Mouse (Mus musculus) lung, adult 18-20 months (tissue): ENCODE results near the gene Hmgb1.

ENCODE experiments used
- DNase-seq, 2 experiments: peaks; one replicate each; pipeline ENCODE4 v3.0.0; 2022; ENCODE audit warnings: mixed read lengths in 2 of 2

The Hmgb1 gene

DNA sequence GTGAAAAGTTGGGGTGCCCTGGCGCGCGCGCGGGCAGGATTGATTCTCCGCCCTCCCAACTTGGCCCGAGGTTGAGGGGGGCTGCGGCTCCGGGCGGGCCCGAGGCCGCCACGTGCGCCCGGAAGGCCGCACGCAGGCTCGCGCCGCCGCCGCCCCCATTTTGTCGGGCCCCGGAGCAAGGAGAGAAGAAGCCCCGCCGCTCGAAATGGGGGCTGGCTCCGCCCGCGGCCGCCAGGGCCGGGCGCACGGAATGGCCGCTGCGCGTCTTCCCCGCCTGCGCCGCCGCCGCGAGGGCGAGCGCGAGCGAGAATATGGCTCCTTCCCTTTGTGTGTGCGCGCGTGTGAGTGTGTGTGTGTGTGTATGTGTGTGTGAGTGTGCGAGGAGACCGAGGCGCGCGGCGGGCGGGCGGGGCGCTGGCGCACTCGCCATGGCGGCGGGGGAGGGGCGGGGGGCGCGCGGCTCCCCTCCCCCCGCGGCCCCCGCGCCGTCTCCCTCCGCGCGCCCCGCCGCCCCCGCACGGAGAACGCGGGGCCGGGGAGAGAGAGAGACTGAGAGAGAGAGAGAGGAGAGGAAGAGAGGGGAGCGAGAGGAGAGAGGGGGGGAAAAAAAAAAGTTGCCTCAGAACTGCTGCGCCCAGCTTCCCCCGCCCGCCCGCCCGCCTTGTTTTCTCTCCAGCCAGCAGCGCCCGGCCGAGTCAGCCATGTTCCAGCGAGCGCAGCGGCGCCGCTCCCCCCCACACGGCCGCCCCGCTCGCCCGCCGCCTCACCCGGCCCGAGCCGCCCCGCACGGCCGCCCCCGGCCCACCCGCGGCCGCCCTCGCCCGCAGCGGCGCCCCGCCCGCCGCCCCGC is 132.5 kb downstream of the Hmgb1 start:
- DNase-seq = peak; percentile 83 to 85

DNA sequence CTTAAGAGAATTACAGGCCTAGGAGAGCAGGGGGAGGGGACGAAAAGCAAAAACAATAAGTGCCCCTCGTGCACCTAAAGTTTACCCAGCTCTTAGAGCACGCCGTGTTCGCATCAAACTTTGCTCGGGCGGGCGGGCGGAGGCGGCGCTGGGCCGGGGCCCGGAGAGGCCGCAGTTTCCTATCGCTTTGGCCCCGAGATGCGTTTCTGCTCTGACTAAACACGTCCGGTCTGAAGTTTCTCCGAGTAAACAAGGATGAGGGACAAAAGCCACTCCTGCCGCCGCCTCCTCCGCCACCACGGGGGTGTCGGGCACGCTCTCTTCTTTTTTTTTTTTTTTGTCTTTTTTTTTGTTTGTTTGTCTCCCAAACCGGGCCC is 133.1 kb downstream of the Hmgb1 start:
- peak; percentile 67 to 74 for DNase-seq

DNA sequence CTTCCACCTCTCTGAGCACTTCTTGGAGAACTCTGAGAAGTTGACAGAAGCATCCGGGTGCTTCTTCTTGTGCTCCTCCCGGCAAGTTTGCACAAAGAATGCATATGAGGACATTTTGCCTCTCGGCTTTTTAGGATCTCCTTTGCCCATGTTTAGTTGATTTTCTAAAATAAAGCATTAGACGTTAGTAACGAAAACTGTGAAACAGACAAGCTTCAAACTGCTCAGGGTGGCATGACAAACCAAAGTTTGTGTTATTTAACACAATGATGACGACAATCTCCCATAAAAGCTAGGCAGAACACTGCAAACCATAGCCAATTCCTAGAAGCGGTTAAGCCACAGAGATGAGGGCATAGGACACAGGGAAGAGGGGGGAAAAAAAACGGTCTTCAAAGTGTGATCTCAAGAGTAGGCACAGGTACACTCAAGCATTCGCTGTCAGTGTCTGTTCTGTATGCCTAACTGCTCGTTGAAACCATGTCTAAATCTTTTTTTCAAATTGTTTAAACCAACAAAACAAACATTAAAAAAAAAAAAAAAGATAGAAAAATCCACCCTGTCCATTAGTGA is 133.6 kb downstream of the Hmgb1 start:
- DNase-seq = no peak

DNA sequence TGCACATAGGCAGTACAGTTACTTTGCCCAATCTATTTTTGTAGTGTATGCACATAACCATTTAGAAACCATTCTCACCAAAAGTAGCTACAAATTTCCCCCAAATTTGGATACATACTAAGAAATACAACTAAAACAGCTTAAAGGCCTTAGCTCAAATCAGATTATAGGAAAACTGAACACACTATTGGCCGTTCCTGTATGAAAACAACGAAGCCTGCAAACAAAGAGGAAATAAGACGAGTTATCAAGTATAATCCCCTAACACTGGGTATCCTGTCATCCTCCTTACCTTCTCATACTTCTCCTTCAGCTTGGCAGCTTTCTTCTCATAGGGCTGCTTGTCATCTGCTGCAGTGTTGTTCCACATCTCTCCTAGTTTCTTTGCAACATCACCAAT is 134.9 kb downstream of the Hmgb1 start:
- DNase-seq = no peak

DNA sequence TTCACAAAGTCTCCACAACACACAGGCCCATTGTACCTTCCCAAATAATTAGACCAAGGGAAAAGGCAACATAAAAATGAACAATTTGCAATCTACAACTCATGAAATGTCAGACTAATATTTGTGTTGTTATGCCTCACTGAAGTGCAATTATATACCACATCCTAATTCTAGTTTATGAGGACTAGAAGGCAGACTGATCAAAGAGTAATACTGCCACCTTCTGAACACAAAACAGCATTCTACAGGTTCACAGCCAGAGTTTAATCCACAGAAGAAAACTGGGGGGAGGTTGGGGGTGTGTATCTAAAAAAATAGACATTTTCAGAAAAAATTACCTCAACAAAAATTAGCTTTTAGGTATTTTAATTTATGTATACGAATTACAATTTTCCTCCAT is 135.3 kb downstream of the Hmgb1 start:
- no peak for DNase-seq

GRCm38 (mm10) chr5:149046650-149047049 is 137.6 kb downstream of the Hmgb1 start:
- DNase-seq = no peak

- DNase-seq = peak in 1 of 2 experiments; percentile 27
These were observed 138.7 kb downstream of the Hmgb1 start for GRCm38 (mm10) chr5:149045470-149046085.

DNA sequence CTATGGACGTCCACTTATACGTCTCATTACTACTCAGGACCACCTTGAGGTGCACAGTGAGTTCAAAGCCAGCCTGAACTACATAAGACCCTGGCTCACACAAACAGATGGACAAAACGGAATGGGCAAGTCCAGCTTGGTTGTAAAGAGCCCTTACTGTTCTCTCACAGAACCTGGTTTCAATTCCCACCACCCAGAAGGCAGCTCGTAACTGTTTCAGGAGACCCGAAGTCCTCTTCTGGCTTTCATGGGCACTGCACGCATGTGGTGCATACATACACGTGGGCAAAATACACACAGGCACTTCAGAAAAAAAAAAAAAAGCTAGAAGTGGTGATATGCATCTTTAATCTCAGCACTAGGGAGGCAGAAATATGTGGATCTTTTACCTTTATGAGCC is 139.2 kb downstream of the Hmgb1 start:
- no peak for DNase-seq

DNA sequence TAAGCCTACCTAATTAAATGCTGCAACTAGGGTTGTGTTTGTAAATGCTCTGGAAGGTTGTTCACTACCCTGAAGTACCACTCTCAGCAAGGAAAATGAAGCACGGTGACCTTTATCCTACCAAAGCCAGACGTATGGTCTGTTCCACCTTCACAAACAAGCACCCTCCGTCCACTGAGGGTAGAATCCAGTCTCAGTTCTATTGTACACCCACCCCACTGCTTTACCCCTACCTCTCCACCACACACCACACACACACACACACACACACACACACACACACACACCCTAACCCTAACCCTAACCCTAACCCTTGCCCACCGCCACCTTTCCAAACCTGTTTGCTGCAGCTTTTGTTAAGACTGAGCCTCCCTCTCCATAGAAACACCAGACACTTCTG is 140.2 kb downstream of the Hmgb1 start:
- DNase-seq = no peak

DNA sequence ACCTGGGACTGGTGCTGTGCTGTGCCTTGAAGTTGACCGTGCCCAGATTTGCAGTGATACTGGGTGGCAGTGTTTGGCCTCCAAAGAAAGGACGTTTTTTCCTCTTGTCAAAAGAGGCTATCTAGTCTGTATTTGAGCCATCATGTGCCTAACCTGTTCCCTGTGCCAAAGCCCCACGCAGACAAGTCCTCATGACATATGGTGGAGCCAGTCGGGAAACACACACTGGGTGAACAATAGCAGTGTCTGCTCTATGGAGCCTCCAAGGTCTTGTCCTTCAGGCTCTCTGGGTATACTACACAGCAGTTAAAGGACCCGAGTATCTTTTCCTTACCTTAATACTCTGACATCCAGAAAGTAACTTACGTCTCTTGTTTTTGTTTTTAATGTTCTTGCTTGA is 141.0 kb downstream of the Hmgb1 start:
- no peak for DNase-seq

DNA sequence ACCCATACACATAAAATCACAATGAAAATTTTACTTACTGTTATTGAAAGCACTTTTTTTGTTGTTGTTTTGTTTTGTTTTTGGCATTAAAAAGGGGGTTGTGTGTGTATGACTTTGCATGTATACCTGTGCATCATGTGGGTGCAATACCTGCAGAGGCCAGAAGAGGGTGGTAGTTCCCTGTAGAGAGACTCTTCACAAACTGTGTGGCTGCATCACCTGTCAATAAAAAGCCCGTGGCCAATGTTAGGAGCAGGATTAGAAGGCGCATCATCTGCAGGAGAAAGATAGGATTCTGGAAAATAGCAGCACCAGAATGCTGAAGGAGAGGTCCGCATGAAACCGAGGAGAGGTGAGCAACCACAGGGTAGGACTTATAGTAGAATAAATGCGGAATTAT is 144.5 kb downstream of the Hmgb1 start:
- peak in 1 of 2 experiments; percentile 21 for DNase-seq

DNA sequence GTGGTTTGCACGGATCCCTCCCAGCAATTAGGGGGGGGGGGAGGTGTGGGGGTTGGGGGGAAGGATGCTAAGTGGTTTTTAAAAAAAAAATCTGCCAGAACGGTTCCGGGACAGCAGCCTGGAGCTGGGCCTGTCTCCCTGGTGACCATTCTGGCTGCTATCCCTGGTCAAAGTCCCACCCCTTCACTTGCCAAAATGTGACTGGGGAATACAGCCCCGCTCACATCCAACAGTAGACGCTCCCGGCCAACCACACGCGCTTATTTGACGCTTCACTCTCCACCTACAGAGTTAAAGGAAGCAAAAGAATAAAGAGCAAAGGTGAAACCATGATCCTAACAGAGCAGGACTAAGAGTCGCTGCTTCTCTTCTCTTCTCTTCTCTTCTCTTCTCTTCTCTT is 146.6 kb downstream of the Hmgb1 start:
- DNase-seq = peak in 1 of 2 experiments; percentile 30

- no peak for DNase-seq
These were observed 147.4 kb downstream of the Hmgb1 start for GRCm38 (mm10) chr5:149036920-149037319.

GRCm38 (mm10) chr5:149032438-149032837 is 151.9 kb downstream of the Hmgb1 start:
- DNase-seq = no peak

- DNase-seq = peak; percentile 69 to 71
These were observed 153.0 kb downstream of the Hmgb1 start for GRCm38 (mm10) chr5:149031199-149031750.

GRCm38 (mm10) chr5:149030103-149030502 is 154.2 kb downstream of the Hmgb1 start:
- DNase-seq = no peak

DNA sequence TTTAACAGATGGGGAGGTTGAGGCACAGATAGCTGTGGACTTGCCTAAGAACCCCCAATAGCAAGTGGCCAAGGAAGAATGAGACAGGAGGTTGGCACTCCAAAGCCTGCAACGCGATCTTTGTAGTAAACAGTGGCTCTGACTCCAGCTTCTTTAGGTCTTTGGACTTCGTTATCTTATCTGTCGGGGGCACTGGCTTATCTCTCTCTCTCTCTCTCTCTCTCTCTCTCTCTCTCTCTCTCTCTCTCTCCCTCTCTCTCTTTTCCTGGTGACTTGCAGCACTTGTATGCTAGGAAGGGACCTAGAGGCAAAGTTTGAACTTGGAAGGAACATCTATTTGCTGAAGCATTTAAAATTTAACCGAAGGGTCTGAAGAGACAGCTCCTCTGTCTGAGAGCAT is 155.9 kb downstream of the Hmgb1 start:
- no peak for DNase-seq

DNA sequence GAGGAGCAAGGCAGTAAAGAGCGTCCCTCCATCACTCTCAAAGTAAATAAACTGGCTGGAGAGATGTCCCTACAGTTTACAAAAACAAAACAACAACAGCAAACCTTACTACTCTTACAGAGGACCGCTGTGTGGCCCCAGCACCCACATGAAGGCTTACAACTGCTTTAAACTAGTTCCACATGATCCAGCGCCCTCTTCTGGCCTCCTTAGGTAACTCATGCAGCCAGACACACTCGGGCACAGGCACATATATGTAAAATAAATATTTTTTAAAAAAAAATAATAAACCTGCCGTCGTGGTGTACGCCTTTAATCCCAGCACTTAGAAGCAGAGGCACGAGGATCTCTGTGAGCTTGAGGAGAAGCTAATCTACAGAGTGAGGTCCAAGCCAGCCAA is 156.9 kb downstream of the Hmgb1 start:
- DNase-seq = no peak

GRCm38 (mm10) chr5:149021120-149021519 is 163.2 kb downstream of the Hmgb1 start:
- no peak for DNase-seq

GRCm38 (mm10) chr5:149020681-149021062 is 163.6 kb downstream of the Hmgb1 start:
- no peak for DNase-seq

- no peak for DNase-seq
These were observed 164.1 kb downstream of the Hmgb1 start for GRCm38 (mm10) chr5:149020059-149020680.

GRCm38 (mm10) chr5:149017666-149018415 is 166.4 kb downstream of the Hmgb1 start:
- peak in 1 of 2 experiments; percentile 40 for DNase-seq

DNA sequence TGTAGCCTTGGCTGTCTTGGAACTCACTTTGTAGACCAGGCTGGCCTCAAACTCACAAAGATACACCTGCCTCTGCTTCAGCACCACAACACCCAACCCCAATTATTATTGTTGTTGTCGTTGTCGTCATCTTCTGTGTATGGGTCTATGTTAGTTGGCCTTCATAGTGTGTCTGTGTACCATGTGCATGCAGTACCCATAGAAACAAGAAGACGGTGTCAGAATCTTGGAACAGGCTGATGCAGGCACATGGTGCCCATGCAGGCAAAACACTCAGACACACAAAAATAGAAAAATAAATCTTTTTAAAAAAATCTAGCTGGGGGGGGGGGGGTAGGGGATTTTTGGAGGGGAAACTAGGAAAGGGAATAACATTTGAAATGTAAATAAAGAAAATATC is 167.1 kb downstream of the Hmgb1 start:
- no peak for DNase-seq
